Mouse (Mus musculus) cerebellum, adult (tissue): Measurements from ENCODE around the gene Ssh2.

Experiments used
- ATAC-seq: cut with Nextera tagmentation; 2 replicates; pipeline ENCODE4 v1.9.2; 2017; ENCODE audit warnings: mild to moderate bottlenecking, moderate library complexity, mixed read lengths; ENCODE audit not compliant: insufficient number of reproducible peaks, low FRiP score, low TSS enrichment

Ssh2 gene

DNA sequence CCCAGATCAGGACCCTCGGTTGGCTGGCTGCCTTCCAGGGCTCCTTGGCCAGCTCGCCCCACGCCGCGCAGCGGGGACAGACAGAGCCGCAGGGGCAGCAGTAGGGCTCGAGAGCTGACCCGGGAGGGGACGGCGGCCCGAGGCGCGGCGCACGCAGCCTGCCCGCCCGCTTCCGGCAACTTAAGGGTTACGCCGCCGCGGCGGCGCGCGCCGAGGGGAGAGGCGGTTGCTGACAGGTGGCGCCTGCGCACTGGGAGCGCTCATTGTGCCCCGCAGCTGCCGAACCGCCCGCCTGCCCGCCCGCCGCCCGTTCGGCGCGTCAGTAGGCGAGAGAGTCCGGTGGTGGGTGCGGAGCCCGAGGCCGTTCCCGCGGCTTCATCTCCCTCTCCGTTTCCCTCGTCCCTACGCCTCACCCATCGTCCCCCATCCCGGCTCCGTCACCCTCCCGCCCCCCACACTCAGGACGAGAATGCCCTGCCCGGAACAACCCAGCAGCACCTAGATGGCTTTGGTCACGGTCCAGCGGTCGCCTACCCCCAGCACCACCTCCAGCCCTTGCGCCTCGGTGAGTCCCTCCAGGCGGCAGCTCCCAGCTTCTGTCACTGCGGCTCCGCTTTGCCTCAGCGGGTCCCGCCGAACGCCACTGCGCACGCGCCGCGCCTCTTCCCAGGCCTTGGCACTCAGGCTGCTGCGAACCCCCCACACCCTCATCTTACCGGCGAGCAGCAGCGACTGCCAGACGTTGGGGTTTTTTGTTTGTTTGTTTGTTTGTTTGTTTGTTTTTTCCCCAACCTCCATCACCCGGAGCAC is at the start of gene Ssh2:
Gene Ssh2, plus strand, starts transcription at position 337 of the 810 bp plus-strand sequence.
- peak; percentile 82 for ATAC-seq

DNA sequence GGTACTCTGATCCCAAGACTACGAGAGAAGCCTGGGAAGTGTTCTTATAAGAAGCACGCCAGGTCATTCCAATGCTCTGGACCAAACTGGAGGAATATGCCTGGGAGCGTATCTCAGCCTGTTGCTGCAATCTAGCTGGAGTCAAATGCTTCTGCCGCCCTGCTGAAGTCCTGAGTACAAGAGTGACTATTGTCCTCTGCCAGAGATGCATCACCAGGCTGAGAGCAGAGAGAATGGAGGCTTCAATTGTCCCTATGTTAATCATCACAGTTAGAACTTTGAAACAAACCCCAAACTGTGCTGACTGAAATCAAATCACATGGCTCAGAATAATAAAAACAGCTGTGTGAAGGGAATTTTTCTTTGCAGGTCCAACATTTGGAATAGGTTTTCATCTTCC is 42.4 kb upstream of the Ssh2 start:
- no peak for ATAC-seq

DNA sequence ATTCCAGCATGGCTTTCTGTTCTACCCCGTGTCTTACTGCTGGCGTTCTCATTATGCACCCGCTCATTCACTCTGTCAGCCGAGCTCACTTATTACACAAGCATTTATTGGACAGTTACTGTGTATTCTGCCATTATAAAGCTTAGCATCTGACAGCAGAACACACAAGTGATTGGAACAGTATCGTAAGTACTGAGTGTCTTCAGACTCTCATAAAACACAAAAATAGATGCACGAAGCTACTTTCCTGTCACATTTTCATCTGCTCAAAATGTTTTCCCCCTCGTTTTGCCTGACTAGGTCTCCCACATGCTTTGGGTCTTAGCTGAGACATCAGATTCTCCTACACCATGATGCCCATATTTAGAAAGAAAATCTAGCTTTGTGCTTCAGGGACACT is 41.6 kb upstream of the Ssh2 start:
- ATAC-seq, result no peak

DNA sequence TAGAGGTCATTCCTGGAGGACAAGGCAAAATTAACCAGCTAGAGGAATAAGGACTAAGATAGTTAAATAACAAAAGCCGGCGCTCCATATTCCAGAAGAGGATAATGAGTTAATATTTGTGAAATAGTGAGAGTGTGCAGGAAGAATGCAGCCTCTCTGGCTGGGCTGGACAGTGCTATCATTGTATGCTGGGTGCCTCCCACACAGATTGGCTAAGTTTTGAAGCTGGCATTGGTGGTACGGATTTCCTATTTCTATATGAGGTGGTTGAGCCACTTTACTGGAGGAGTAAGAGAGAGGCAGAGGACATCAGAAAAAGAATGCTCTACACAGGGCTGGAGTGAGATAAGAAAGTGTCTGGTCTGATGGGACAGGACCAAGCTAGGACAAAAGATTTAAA is 36.3 kb upstream of the Ssh2 start:
- no peak for ATAC-seq

DNA sequence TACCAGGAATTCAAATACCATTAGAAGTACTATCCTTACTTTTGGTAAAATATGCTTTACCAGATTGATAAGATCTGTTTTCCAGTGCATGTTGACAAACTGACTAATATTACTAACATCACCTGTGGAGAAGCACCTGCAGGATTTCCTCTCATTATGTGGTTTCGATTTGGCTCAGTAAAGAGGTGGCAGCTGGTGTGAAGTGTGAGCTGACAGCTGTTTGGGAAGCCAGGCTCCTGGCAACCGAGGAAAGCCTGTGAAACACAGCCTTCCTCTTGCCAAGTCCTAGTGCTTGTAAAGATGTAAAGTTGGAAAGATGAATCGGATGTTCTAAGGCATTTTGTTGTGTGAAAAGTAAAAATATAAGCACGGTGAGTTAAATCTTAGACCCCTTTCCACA is 35.2 kb upstream of the Ssh2 start:
- no peak for ATAC-seq

DNA sequence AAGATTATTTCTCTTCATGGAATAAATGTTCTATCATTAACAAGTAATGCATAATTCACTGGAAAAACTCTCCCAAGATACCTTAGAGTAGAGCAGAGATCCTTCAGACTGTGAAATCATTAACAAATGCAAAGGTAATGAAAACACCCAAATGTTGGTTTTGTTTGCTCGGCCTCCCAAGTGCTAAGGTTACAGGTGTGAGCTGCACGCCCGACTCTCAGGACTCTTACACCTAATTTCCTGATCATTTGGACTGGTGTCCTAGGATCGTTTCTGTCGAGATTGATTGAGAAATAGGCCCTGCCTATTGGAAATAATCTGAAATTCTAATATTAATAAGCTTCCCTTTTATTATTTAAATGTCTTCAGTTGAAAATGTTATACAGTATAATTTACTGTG is 34.6 kb upstream of the Ssh2 start:
- ATAC-seq, result no peak

DNA sequence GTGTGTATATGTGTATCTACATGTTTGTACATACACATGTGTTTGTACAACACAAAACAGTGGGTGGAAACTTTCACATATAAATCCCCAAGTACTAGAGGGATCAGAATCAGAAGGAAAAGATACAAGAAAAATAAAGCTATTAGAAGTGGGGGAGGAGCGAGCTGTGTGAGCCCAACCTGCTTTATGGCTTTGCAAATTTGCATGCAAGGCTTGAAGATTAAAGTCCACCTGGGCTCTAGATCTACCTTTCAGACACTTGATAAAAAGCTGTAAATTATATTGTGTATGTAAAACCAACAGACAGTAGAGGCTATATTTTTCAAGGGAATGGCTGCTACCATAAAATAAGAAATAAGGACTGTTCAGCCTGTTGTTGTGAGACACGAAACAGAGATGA is 34.0 kb upstream of the Ssh2 start:
- ATAC-seq, result no peak

DNA sequence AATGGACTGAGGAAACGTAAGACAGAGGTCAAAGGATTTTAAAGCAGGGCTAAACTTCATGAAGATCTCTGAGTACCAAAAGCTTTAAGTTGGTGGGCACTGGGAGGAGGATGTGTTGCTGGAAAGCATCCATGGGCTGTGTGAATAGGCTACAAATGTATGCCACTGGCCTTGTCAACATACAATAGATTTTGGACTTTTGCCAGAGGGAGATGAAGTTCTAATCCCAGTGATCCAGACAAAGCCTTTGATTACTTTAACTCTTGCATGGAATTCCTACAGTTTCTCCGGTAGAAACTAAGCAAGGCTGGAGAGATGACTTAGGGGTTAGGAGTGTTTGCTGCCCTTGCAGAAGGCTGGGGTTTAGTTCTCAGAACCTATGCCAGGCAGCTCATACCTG is 33.5 kb upstream of the Ssh2 start:
- ATAC-seq, result no peak

DNA sequence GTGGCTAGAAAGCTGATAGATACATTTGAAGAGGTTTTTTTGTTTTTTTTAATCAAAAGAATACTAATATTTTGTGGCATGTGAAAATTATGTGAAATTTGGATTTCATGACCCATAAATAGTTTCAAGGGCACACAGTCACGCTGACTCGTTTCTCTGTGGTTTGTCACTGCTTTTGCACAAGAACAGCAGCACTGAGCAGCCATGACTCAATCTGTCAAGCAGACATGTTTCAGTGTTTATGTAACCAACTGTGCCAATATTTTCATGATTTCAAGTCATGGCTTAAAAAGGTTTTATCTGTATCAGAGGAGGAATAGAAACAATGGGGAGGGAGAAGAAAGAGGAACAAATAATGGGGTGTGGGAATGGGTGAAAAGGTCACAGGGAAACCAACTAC is 31.2 kb upstream of the Ssh2 start:
- ATAC-seq, result no peak

DNA sequence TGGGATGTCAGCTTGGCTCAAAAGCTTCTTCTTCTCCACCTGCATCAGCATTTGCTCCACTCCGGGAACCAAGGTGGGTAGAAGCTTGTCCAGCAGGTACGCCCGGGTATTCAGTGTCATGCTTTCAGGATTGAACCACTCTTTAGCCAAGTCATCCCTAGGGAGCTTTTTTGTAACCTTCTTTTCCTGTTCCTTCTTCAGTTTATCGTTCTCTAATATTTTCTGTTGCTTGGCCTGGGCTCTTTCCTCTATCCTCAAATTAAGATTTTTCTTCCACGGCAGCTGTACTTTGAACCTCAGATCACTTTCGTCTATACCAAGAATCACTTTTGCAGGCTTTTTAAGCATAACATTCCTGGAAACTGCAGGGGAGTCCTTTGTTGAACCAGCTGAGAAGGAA is 27.2 kb upstream of the Ssh2 start, which contains the start of gene Efcab5:
Gene Efcab5, minus strand, starts transcription at position 101 of the 400 bp plus-strand sequence.
- ATAC-seq, result no peak

DNA sequence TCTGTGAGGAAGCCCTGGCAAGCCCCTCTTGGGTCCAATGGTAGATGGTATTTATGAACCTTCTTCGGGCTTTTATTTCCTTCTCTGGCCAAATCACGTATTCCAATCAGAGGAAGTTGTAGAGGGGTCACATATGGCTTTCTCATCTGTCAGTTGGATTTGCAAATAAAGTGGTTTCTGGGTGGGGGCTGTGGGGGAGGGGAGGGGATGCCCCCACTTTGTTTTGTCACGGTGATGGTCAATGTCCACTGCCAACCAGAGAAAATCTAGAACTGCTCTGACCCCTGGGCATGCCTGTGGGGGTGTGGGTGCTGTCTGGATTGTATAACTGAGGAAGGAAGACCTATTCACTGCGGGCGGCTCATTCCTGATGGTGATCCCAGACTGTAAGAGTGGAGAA is 22.7 kb upstream of the Ssh2 start:
- ATAC-seq, result no peak

DNA sequence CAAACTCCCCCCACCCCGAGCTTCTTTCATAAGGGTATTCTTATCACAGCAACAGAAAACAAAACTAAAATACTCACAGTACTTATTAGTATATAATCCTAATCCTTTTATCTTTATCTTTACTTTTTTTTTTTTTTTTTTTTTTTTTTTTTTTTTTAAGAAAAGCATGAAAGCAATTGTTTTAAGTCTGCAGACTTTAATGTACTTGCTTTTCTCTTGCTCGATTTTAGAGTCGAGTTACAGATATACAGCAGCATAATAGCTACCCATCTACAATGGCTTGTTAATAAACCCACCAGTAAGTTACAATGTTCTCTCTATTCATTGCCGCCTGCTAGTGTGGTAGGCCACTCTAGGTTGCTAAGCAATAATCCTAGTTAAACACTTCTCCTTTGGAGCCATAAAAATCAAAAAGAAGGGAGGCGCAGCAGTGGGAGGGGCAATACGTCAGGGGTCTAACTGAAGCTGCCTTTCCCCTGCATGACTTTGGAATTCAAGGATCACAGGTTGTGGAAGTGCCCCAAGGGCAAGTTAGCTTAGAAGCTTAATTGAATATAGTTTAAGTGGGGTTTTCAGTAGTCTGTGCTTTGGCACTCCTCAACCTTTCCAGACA is 22.0 kb upstream of the Ssh2 start:
- ATAC-seq, result no peak

DNA sequence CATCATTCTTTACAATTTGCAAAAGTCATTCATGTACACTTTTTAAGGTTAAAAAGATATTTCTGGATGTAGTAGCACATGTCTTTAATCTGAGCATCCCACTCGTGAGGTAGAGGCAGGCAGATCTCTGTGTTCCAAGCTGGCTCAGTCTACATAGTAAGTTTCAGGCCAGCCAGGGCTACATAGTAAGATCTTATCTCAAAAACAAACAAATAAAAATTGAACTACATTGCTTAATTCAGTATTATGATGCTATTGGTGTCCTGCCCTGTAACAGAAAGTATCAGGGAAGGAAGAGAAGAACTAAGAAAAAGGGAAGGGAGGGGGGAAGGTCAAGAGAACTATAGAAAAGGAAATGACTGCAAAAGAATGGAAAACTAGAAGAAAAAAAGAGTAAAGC is 21.3 kb upstream of the Ssh2 start:
- no peak for ATAC-seq

DNA sequence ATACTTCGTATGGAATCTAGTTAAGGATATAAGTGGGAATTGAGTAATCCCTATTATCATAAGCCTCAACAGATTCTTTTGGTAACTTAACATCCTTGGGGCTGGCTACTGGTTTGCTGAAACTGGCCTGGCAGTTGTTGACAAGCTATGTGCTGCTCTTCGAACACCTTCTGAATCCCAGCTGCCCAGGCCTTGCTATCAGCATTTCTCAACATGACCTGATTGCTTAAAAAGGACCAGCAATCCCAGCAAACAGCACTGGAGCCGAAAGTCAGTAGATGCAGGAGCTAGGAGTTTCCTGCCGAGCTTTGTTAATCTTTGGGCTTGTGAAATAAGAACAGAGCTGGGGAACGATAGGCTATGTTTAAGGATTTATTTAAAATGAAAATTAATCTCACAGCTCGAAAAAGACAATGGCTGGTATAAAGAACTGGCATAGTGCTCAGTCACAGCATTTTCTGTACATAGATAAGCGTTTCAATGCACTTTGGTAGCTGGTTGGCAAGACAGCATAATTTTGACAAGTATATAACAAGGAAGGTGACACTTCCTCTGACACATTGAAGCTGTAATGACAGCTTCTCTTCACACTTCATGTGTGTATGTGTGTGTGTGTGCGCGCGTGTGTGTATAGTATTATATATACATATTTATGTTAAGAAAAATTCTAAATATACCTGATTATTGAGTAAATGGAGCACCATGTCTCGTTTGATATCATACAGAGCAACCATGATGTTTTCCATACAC is 20.6 kb upstream of the Ssh2 start:
- no peak for ATAC-seq

DNA sequence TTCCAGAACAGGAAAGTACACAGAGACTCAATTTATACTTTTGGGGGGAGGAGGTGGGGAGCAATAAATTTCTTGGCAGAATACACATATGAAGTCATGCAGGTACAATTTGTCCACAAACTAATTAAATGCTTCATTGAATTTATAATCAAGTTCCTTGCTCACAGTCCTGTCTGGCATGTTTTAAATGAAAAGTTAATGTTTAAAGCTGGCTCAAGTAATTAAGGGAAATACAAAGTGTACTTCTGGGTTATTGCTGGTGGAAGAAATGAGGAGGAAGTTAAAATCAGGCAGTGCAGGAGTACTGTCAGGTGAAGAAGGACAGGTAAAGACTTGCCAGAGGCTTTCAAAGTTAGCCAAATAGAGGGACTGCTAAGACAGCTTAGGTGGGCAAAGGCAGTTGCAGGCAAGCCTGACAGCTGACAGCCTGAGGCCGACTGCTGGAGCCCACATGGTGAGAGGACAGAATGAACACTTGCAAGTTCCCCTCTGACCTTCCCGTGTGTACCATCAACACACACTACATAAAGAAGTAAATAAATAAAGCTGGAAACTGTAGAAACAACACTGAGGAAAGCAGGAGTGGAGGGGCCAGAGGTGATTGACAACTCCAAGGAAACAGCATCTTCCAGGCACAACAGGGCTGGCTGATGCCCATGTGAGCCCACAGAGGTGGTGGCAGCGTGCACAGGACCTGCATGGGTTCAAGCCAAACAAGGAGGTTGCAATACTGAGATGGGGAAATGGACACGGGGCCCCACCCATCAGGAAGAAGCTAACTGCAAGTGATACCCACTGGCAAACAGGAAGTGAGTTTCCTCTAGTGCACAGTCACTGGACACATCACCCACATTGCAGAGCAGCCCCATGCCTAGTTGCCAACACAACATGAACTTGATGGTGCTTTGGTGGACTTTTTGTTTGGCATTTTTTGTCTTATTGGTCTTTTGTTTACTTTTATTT is 19.6 kb upstream of the Ssh2 start:
- no peak for ATAC-seq

DNA sequence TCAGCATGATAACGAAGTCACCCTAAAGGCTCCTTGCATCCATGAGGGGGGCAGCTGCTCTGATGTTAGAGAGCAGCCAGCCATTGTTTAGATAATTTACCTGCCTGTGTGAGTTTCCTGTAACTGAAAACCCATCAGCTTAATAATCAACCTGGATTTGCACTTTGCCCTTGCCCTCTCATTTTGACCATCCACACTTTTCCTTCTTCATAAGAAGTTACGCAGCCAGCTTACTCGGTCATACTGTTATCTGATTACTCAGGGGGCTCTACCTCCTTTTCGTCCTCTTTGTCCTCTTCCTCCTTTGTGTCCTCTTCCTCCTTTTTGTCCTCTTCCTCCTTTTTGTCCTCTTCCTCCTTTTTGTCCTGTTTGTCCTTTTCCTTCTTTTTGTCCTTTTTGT is 16.5 kb upstream of the Ssh2 start:
- no peak for ATAC-seq

DNA sequence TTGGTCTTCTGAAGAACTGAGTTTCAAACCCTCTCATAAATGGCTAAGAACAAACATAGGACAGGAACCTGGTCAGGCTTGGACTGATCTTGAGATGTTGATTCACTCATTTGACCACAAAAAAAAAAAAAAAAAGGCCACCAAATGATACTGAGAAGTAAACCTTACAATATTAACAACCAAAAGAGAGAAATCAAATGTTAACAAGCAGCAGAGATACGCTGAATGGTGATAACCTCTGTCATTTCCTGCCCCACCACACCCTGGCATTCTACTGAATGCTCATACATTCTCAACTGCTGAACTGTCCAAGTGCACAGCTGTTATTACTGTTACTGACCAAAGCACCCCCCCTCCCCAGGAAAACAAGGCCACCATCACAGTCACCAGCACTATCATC is 15.4 kb upstream of the Ssh2 start:
- no peak for ATAC-seq

DNA sequence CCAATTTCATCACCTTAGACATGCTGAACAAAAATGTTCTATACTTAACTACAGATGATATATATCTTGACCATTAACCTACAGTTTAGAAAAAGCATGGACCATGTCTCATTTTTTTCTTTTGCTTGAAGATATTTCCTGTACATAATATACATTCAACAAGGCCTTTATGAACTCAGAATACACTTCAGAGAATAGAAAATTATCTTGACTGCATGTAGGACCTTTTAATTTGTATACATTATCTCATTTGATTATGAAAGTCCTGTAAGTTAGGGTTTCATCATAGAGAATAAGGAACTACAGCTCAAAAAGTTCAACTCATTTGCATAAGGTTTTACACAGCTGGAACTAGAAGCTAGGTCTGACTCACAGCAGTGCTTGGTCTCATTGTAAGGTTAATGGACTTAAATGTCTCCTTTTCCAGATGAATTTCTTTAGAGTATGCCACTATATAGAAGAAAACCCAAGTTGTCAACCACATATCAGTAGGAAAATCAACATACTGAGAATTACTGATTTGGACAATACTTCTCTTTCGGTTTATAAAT is 1.9 kb upstream of the Ssh2 start:
- ATAC-seq, result no peak

DNA sequence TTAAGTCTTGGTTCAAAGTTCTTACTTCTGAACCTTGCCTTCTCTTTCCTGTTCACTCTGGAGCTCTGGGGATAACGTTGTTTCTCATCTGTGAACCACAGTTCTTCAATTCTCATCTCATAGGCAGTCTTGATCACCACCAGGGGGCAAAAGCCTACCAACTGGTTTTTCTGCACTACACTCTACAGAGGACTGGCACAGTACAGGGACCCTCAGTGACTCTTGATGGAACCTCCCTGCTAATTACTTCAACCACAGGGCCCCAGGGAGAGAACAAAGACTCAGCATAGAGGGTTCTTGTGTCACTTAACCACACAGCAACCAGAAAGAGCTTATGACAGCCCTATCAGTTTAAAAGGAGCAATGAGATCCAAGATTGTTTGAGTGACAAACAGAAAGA is 1.3 kb upstream of the Ssh2 start:
- no peak for ATAC-seq

DNA sequence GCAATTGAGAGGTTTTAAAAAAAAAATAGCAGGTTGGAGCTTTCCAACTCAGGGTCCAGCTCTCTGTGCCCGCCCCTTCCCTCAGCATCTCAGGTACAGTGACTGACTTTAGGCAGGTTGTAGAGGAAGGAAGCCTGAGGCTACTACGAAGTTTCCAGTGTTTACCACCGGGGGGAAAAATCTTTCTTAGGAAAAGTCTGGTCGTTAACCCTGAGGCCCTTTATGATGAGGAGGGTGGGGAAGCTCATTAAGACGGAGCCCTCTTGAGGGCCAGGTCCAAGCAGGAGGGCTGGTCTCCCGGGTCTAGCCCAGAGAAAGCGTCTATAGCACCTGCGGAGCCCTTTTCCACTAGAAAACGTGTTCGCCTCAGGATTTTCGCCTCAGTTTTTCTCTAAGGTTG is 604 bp upstream of the Ssh2 start:
- ATAC-seq, result 0 out of 2 replicates have a peak, but pooled peaks have one; percentile 16
